Mouse (Mus musculus) v-Abl transformed pro-B cells (cell line): ENCODE data around the gene Cyp2c50.
"Not testable (repeated sequence)": the region's sequence is repeated elsewhere in the genome, so short reads cannot be mapped to it uniquely, and the experiment has no call there.

Source experiments
- in situ Hi-C, 2 experiments: fragments of 400-800 bp; cut with MboI; formaldehyde crosslinking; loops; one replicate each; pipeline ENCODE4 v1.15.1; 2025; ENCODE audit not compliant: unreplicated experiment in 2 of 2

Cyp2c50 gene

DNA sequence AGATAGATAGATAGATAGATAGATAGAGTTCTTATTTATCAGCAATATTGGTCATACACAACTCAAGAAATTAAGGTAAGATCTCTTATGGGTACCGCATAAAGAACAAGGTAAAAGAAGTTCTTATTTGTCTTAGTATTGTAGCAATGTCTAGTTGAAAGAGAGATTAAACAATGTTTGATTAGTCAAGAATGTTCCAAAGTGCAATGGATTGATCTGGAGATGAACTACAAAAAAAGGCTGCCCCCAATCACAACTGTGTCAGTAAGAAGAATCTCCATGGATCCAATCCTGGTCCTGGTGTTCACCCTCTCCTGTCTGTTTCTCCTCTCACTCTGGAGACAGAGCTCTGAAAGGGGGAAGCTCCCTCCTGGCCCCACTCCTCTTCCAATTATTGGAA, at the start of gene Cyp2c50:
TSS of gene Cyp2c50 (plus strand) at position 268 of the 400 bp plus-strand sequence.
- in situ Hi-C loops = not testable (repeated sequence)

DNA sequence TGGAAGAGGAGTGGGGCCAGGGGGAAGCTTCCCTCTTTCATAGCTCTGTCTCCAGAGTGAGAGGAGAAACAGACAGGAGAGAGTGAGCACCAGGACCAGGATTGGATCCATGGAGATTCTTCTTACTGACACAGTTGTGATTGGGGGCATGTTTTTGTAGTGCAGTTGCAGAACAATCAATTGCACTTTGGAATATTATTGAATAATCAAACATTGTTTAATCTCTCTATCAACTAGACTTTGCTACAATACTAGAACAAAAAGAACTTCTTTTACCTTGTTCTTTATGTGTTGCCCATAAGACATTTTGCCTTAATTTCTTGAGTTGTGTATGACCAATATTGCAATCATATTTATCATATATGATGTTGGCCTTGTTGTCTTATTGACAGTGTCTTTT, 15.8 kb upstream of the Cyp2c50 start, which contains the start of gene Cyp2c54:
TSS of gene Cyp2c54 (minus strand) at position 127 of the 400 bp plus-strand sequence.
- in situ Hi-C loops = no loop called here

DNA sequence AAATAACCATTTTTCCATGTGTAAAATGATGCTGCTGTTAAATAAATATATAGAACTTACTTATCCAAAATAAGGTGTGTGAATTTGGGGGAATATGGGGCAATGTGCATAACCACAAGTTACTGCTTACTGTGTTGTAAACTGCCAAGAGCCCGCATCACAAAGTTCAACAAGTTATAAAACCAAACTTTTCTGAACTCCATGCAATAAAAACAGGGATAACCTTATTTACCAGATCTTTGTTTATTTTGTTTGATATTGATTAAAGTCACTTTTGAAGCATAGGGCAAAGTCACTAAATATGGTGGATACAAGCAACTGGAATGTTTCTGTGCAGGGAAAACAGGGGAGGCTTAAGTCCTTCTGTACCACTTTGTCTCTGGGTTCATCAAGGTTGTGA, 1.1 kb upstream of the Cyp2c50 start:
- in situ Hi-C loops = no loop called here

DNA sequence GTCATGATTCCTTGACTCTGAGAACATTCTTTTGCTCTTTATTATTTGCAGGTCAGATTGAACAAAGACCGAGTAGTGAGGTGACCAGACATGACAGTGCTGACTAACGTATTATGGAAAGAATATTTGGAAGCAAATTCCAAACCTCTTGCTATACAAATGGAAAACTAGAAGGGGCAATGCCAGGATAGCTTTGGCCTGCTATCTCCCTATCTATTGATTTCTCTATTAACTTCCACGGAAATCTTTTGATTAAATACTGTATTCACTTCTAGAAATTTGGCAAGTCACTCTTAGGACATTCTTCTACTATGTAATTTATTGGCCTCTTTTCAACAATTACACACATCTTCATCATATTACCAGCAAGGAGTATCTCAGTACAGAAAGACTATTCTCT, 1.6 kb downstream of the Cyp2c50 start:
- in situ Hi-C loops = no loop called here

DNA sequence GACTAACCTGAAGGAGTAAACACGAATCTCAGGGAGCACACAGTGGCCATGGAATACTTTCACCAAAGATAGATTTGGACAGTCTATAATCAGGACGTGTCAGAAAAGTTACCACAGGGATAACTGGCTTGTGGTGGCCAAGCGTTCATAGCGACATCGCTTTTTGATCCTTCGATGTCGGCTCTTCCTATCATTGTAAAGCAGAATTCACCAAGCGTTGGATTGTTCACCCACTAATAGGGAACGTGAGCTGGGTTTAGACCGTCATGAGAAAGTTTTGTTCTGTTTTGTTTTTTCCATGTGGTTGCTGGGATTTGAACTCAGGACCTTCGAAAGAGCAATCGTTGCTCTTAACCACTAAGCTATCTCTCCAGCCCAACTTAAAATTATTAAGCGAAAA, 30.1 kb downstream of the Cyp2c50 start:
- in situ Hi-C loops = not testable (repeated sequence)

DNA sequence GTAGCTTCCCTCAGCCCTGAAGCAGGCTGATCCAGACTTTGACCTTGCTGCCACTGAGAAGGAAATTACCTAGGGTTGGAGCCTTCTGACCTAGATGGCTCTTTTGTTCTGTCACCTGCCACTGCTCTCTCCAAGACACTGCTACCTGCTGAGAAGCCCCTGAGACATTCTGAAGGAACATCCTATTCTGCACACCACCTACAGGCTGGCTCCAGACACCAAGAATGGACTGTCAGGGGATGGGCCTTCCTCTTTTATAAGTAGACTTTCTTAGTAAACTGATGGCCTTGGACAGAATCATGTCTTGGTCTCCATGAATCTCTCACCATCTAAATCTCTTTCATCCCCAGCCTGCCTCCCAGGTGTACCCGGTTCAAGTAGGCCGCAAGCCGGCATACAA, 35.7 kb downstream of the Cyp2c50 start:
- in situ Hi-C loops = not testable (repeated sequence)

DNA sequence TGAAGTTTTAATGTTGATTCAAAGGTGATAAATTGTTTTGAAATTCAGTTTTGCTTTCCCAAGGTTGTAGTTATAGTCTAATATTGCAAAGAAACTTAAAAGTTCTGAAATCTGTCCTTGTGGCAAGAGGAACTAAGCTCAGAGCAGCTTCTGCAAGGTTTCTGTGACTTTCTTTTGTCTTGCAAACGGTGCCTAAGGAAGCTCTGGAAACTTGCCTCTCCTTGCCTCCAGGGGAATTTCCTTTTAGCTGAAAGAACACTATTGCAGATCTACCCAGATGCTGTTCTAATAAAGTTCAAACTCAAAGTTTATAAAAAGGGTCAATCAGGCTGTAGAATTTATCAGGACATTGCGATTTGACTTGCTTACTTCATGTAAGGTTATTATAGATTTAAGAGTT, 37.5 kb downstream of the Cyp2c50 start:
- in situ Hi-C loops = not testable (repeated sequence)
